Mouse (Mus musculus) MEL (cell line): ENCODE results near the gene Rhobtb1. TPM values are rescaled to one million over a fixed set of nuclear protein-coding genes. Genes with fewer than 3 reads are reported as not detected.

Experiments
- DNase-seq: peaks from one replicate; pipeline ENCODE4 v3.0.0; 2011; ENCODE audit warnings: low read depth, low spot score
- H3K27ac ChIP-seq: 2 replicates; pipeline ENCODE4 v1.5.1; 2012; ENCODE audit warnings: low read depth, mild to moderate bottlenecking, control low read depth, low read length, moderate library complexity; ENCODE audit not compliant: control insufficient read depth
- H3K27me3 ChIP-seq, 2 experiments: fragments of 150-350 bp in 1 of 2; sonication (generic) in 1 of 2; 2 replicates each; pipeline ENCODE4 v1.6.1; 2012; ENCODE audit warnings: low read length in 2 of 2, mild to moderate bottlenecking in 2 of 2, improper control_type of control experiment in 1 of 2, moderate library complexity in 1 of 2; ENCODE audit not compliant: insufficient read depth in 2 of 2, control insufficient read depth in 1 of 2
- H3K36me3 ChIP-seq, 2 experiments: 2 replicates each; pipeline ENCODE4 v1.6.1; 2012 to 2014; ENCODE audit warnings: low read length in 2 of 2, improper control_type of control experiment in 1 of 2, inconsistent platforms in 1 of 2, mild to moderate bottlenecking in 1 of 2; ENCODE audit not compliant: insufficient read depth in 2 of 2, control insufficient read depth in 1 of 2
- H3K4me1 ChIP-seq, 2 experiments: fragments of 150-350 bp in 1 of 2; sonication (generic) in 1 of 2; 2 replicates each; pipeline ENCODE4 v1.6.1; 2012; ENCODE audit warnings: low read length in 2 of 2, improper control_type of control experiment in 1 of 2, mild to moderate bottlenecking in 1 of 2; ENCODE audit not compliant: insufficient read depth in 2 of 2, control insufficient read depth in 1 of 2
- H3K4me3 ChIP-seq, 2 experiments: fragments of 150-350 bp in 1 of 2; sonication (generic) in 1 of 2; 2 replicates each; pipeline ENCODE4 v1.5.1; 2012; ENCODE audit warnings: low read depth in 2 of 2, low read length in 2 of 2, mild to moderate bottlenecking in 2 of 2, moderate library complexity in 2 of 2, control low read depth in 1 of 2, improper control_type of control experiment in 1 of 2; ENCODE audit not compliant: control insufficient read depth in 1 of 2, insufficient read depth in 1 of 2
- H3K79me2 ChIP-seq: 2 replicates; pipeline ENCODE4 v1.6.1; 2012; ENCODE audit warnings: mild to moderate bottlenecking, low read length, moderate library complexity; ENCODE audit not compliant: control insufficient read depth, poor library complexity, insufficient read depth
- H3K9ac ChIP-seq: 2 replicates; pipeline ENCODE4 v1.6.1; 2012; ENCODE audit warnings: low read depth, mild to moderate bottlenecking, control low read depth, low read length, moderate library complexity; ENCODE audit not compliant: control insufficient read depth, poor library complexity, severe bottlenecking
- H3K9me3 ChIP-seq: fragments of 150-350 bp; sonication (generic); replicated peaks from 2 replicates; pipeline ENCODE4 v1.6.1; 2012; ENCODE audit warnings: mild to moderate bottlenecking, low read length, improper control_type of control experiment, moderate library complexity; ENCODE audit not compliant: insufficient read depth
- BHLHE40 ChIP-seq: IDR thresholded peaks from 2 replicates; pipeline ENCODE4 v1.6.1; 2012; ENCODE audit warnings: low read depth, mild to moderate bottlenecking, inconsistent platforms, low read length, improper control_type of control experiment, borderline replicate concordance
- CHD2 ChIP-seq: IDR thresholded peaks from 2 replicates; pipeline ENCODE4 v1.6.1; 2011; ENCODE audit warnings: low read length, improper control_type of control experiment
- CTCF ChIP-seq, 3 experiments: IDR thresholded peaks in 2 of 3; conservative IDR thresholded peaks in 1 of 3; 2 replicates each; pipeline ENCODE4 v1.5.1; 2011 to 2012; ENCODE audit warnings: low read length in 3 of 3, low read depth in 2 of 3, mild to moderate bottlenecking in 2 of 3, improper control_type of control experiment in 1 of 3, inconsistent platforms in 1 of 3, mixed read lengths in 1 of 3, moderate library complexity in 1 of 3; ENCODE audit not compliant: control insufficient read depth in 1 of 3, insufficient read depth in 1 of 3, poor library complexity in 1 of 3, severe bottlenecking in 1 of 3
- ELF1 ChIP-seq: IDR thresholded peaks from 2 replicates; pipeline ENCODE4 v1.6.1; 2014; ENCODE audit warnings: low read depth, mild to moderate bottlenecking, inconsistent platforms, low read length, improper control_type of control experiment, moderate library complexity
- EP300 ChIP-seq, 2 experiments: IDR thresholded peaks; 2 replicates each; pipeline ENCODE4 v1.6.1; 2011; ENCODE audit warnings: improper control_type of control experiment in 2 of 2, low read length in 2 of 2, low read depth in 1 of 2, mild to moderate bottlenecking in 1 of 2
- GATA1 ChIP-seq: IDR thresholded peaks from 2 replicates; pipeline ENCODE4 v1.6.1; 2011; ENCODE audit warnings: low read depth, low read length, improper control_type of control experiment
- MAFK ChIP-seq: IDR thresholded peaks from 2 replicates; pipeline ENCODE4 v1.6.1; 2011; ENCODE audit warnings: low read depth, mild to moderate bottlenecking, low read length, improper control_type of control experiment, borderline replicate concordance
- MAX ChIP-seq: IDR thresholded peaks from 2 replicates; pipeline ENCODE4 v1.6.1; 2011; ENCODE audit warnings: low read length, improper control_type of control experiment
- MEF2A ChIP-seq: IDR thresholded peaks from 2 replicates; pipeline ENCODE4 v1.6.1; 2014; ENCODE audit warnings: low read depth, mild to moderate bottlenecking, inconsistent platforms, low read length, improper control_type of control experiment; ENCODE audit not compliant: poor library complexity, insufficient replicate concordance, severe bottlenecking; ENCODE audit errors: extremely low read depth
- MYB ChIP-seq: IDR thresholded peaks from 2 replicates; pipeline ENCODE4 v1.6.1; 2011; ENCODE audit warnings: mild to moderate bottlenecking, low read depth, low read length, improper control_type of control experiment
- NRF1 ChIP-seq: IDR thresholded peaks from 2 replicates; pipeline ENCODE4 v1.6.1; 2014; ENCODE audit warnings: low read depth, mild to moderate bottlenecking, inconsistent platforms, low read length, improper control_type of control experiment, moderate library complexity; ENCODE audit not compliant: poor library complexity, insufficient read depth, severe bottlenecking
- POLR2A ChIP-seq, 2 experiments: IDR thresholded peaks; 2 replicates each; pipeline ENCODE4 v1.6.1; 2011 to 2012; ENCODE audit warnings: low read length in 2 of 2, mild to moderate bottlenecking in 2 of 2, control low read depth in 1 of 2, improper control_type of control experiment in 1 of 2, low read depth in 1 of 2, moderate library complexity in 1 of 2; ENCODE audit not compliant: control insufficient read depth in 1 of 2, insufficient read depth in 1 of 2, poor library complexity in 1 of 2
- POLR2AphosphoS5 ChIP-seq: IDR thresholded peaks from 2 replicates; pipeline ENCODE4 v1.6.1; 2012; ENCODE audit warnings: low read depth, borderline replicate concordance, mild to moderate bottlenecking, inconsistent platforms, low read length, moderate library complexity, mixed read lengths
- RAD21 ChIP-seq: IDR thresholded peaks from 2 replicates; pipeline ENCODE4 v1.6.1; 2011; ENCODE audit warnings: mild to moderate bottlenecking, low read depth, low read length, improper control_type of control experiment
- SMC3 ChIP-seq: IDR thresholded peaks from 2 replicates; pipeline ENCODE4 v1.6.1; 2011; ENCODE audit warnings: low read depth, low read length, improper control_type of control experiment
- TBP ChIP-seq: IDR thresholded peaks from 2 replicates; pipeline ENCODE4 v1.8.0; 2011; ENCODE audit warnings: low read depth, low read length, improper control_type of control experiment
- UBTF ChIP-seq: IDR thresholded peaks from 2 replicates; pipeline ENCODE4 v1.6.1; 2012; ENCODE audit warnings: low read depth, mild to moderate bottlenecking, inconsistent platforms, low read length, improper control_type of control experiment, moderate library complexity, borderline replicate concordance; ENCODE audit not compliant: insufficient read depth
- USF1 ChIP-seq: IDR thresholded peaks from 2 replicates; pipeline ENCODE4 v1.6.1; 2014; ENCODE audit warnings: low read depth, mild to moderate bottlenecking, inconsistent platforms, low read length, improper control_type of control experiment, moderate library complexity
- ZMIZ1 ChIP-seq: IDR thresholded peaks from 2 replicates; pipeline ENCODE4 v1.6.1; 2012; ENCODE audit warnings: low read depth, mild to moderate bottlenecking, inconsistent platforms, low read length, improper control_type of control experiment, moderate library complexity
- ZNF384 ChIP-seq: IDR thresholded peaks from 2 replicates; pipeline ENCODE4 v1.6.1; 2012; ENCODE audit warnings: low read depth, mild to moderate bottlenecking, inconsistent platforms, low read length, improper control_type of control experiment
- polyA plus RNA-seq, 2 experiments: library from polyadenylated mRNA; stranded (reverse) in 1 of 2; unstranded in 1 of 2; fragments of >175 nt in 1 of 2; fragments of >200 nt in 1 of 2; gene quantifications; 2 replicates each; pipeline versions ENCODE4 v1.2.1 to v1.2.4; 2012; ENCODE audit warnings: low replicate concordance in 2 of 2, low read depth in 1 of 2; ENCODE audit not compliant: insufficient read length in 2 of 2, insufficient read depth in 1 of 2, missing spikeins in 1 of 2
- total RNA-seq: library from RNA; depleted of rRNA; stranded (reverse); fragments of 300-350 nt; gene quantifications from 2 replicates; pipeline ENCODE4 v1.2.3, GENCODE M21; 2012

Rhobtb1 gene
- total and polyA plus RNA-seq, 3 experiments, result not detected

GRCm38 (mm10) chr10:69107253-69107652 lies 44.0 kb upstream of the Rhobtb1 start:
- H3K9me3 ChIP-seq, result no peaks in the 10 kb centered on the region
- DNase-seq, result peak; percentile 31

DNA sequence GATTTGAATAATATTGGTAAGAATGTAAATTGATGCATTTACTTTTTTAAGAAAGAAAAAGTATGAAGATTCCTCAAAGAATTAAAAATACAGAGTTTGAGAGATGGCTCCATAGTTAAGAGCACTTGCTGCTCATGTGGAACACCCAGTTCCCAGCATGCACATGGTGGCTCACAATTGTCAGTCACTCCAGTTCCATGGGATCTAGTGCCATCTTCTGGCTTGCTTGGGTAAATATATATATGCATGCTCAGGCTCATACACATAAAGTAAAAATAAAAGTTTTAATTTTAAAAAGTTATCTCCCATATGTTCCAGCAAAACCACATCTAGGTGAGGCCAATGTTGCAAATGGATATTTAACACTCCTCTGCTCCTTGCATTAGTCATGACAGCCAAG lies 36.9 kb upstream of the Rhobtb1 start:
- Histone ChIP-seq H3K9me3 (no peaks in the 10 kb centered on the region), H3K4me1 (no peaks in the 10 kb centered on the region), H3K4me3 (no peak overlapping the region), H3K9ac (no peak overlapping the region), H3K36me3 (no peaks in the 10 kb centered on the region), H3K27me3 (no peaks in the 10 kb centered on the region), H3K27ac (no peak overlapping the region), H3K79me2 (no peaks in the 10 kb centered on the region)
- TF ChIP-seq CTCF (IDR thresholded peaks at IDR 0.05 in 2 of 3, conservative IDR thresholded peaks at IDR 0.05 in 1 of 3; ENCODE audit: control insufficient read depth in 1 of 3, insufficient read depth in 1 of 3, low read depth in 2 of 3, low read length in 3 of 3, poor library complexity in 1 of 3, severe bottlenecking in 1 of 3) (peak in 1 of 3 experiments; percentile 21; a peak in 1 of 6 replicates), SMC3 (peak; percentile 17; the same call in 1 of the 2 replicates), RAD21 (peak; percentile 37), ELF1 (no peak)
- DNase-seq, result peak; percentile 6

More at GRCm38 (mm10) chr10:69107253-69107652, 44.0 kb upstream of the Rhobtb1 start:
- Histone ChIP-seq H3K9ac (no peak overlapping the region), H3K4me3 (no peak overlapping the region), H3K79me2 (no peaks in the 10 kb centered on the region), H3K27me3 (no peaks in the 10 kb centered on the region)
- TF ChIP-seq MYB (0 out of 2 replicates have a peak, but pooled peaks have one; percentile 10), EP300 (IDR thresholded peaks at IDR 0.05; ENCODE audit: low read depth in 1 of 2, low read length in 2 of 2) (peak in 1 of 2 experiments; percentile 57; a peak in 2 of 4 replicates), BHLHE40 (no peak), ZNF384 (peak; percentile 41; the same call in 1 of the 2 replicates), GATA1 (no peak), MAX (no peak)
- TF ChIP-seq, all 39 proteins: peak for 3
- Histone ChIP-seq H3K4me1 (no peaks in the 10 kb centered on the region), H3K36me3 (no peaks in the 10 kb centered on the region), H3K27ac (peak overlapping the region; percentile 36; the same call in 1 of the 2 replicates)

DNA sequence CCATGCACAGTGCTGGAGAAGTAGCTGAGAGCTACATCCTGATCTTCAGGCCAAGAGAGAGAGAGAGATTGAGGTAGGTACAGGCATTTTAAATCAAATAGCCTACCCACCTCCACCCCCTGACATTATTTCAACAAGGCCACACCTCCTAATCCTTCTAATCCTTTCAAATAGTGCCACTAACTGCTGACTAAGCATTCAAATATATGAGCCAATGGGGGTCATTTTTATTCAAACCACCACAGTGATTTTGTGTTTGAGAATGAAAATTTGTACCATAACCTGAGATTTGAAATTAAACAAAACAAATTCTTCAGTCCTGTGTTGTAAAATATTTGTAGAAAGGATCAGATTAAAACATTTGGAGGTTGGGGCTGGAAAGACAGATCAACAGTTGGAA lies 33.2 kb upstream of the Rhobtb1 start:
- H3K9me3 ChIP-seq, result no peaks in the 10 kb centered on the region
- H3K4me3 ChIP-seq, result no peak overlapping the region
- H3K27me3 ChIP-seq, result no peaks in the 10 kb centered on the region
- H3K9ac ChIP-seq, result no peak overlapping the region
- no peaks in the 10 kb centered on the region for H3K4me1 ChIP-seq
- no peak for DNase-seq
- no peaks in the 10 kb centered on the region for H3K79me2 ChIP-seq
- TF ChIP-seq MEF2A, result no peak
- TF ChIP-seq CHD2, result no peak
- TF ChIP-seq POLR2A (IDR thresholded peaks at IDR 0.05; ENCODE audit: control insufficient read depth in 1 of 2, insufficient read depth in 1 of 2, low read depth in 1 of 2, low read length in 2 of 2, poor library complexity in 1 of 2), result no peak
- no peak for TF ChIP-seq POLR2AphosphoS5
- no peak for TF ChIP-seq RAD21
- no peak for TF ChIP-seq TBP
- no peak for TF ChIP-seq MAFK
- no peak for TF ChIP-seq UBTF
- no peak for TF ChIP-seq CTCF (IDR thresholded peaks at IDR 0.05 in 2 of 3, conservative IDR thresholded peaks at IDR 0.05 in 1 of 3; ENCODE audit: control insufficient read depth in 1 of 3, insufficient read depth in 1 of 3, low read depth in 2 of 3, low read length in 3 of 3, poor library complexity in 1 of 3, severe bottlenecking in 1 of 3)
- TF ChIP-seq BHLHE40, result no peak
- no peak for TF ChIP-seq MAX
- no peak for TF ChIP-seq ZMIZ1
- no peak for TF ChIP-seq GATA1
- TF ChIP-seq NRF1, result no peak
- no peak for TF ChIP-seq USF1
- TF ChIP-seq MYB, result no peak
- no peaks in the 10 kb centered on the region for H3K36me3 ChIP-seq
- H3K27ac ChIP-seq, result no peak overlapping the region
